Mouse (Mus musculus): ENCODE data around the gene Mapkbp1. TPM values are rescaled to one million over a fixed set of nuclear protein-coding genes. Genes with fewer than 3 reads are reported as not detected.

Gene Mapkbp1
- polyA plus RNA-seq, 1 experiment: 6.4 TPM

GRCm38 (mm10) chr2:120069466-120069990, 97.0 kb downstream of the Mapkbp1 start:
- no peak overlapping the region for H3K4me3 ChIP-seq
- H3K36me3 ChIP-seq (ENCODE audit: control insufficient read depth, insufficient read depth): no peaks in the 10 kb centered on the region
- H3K79me2 ChIP-seq (ENCODE audit: control insufficient read depth, insufficient read depth): no peaks in the 10 kb centered on the region
- no peak for TF ChIP-seq POLR2AphosphoS2 (IDR thresholded peaks at IDR 0.05; ENCODE audit: insufficient read length, low read depth)
- TF ChIP-seq E2F4 (IDR thresholded peaks at IDR 0.05; ENCODE audit: insufficient read depth): no peak
- TF ChIP-seq TCF3 (IDR thresholded peaks at IDR 0.05; ENCODE audit: insufficient read length, low read depth): peak; percentile 21
- TF ChIP-seq MYOD1 (IDR thresholded peaks at IDR 0.05; ENCODE audit: control insufficient read depth in 1 of 3, insufficient read length in 2 of 3, low read depth in 2 of 3): peak in 2 of 3 experiments; percentile 79 to 95
- TF ChIP-seq MYOG (IDR thresholded peaks at IDR 0.05; ENCODE audit: control insufficient read depth in 1 of 3, insufficient read depth in 1 of 3, insufficient read length in 2 of 3, low read depth in 2 of 3): peak in 2 of 3 experiments; percentile 36 to 81
- peak; percentile 81 for TF ChIP-seq TCF12 (IDR thresholded peaks at IDR 0.05; ENCODE audit: insufficient read depth, poor library complexity, severe bottlenecking)
- peaks cover 7% of the 10 kb centered on the region for H3K27me3 ChIP-seq (ENCODE audit: control insufficient read depth, insufficient read depth, insufficient read length)
- no peak overlapping the region for H3K4me2 ChIP-seq (ENCODE audit: low read depth)
- H3ac ChIP-seq (ENCODE audit: control insufficient read depth, insufficient read length): no peak overlapping the region

GRCm38 (mm10) chr2:120074096-120074495, 101.6 kb downstream of the Mapkbp1 start:
- H3K4me3 ChIP-seq: no peak overlapping the region
- H3K4me2 ChIP-seq (ENCODE audit: low read depth): no peak overlapping the region
- H3K79me2 ChIP-seq (ENCODE audit: control insufficient read depth, insufficient read depth): no peaks in the 10 kb centered on the region
- H3K36me3 ChIP-seq (ENCODE audit: control insufficient read depth, insufficient read depth): no peaks in the 10 kb centered on the region
- no peak overlapping the region for H3ac ChIP-seq (ENCODE audit: control insufficient read depth, insufficient read length)
- peaks cover 25% of the 10 kb centered on the region for H3K27me3 ChIP-seq (ENCODE audit: control insufficient read depth, insufficient read depth, insufficient read length)
- TF ChIP-seq MYOD1 (IDR thresholded peaks at IDR 0.05; ENCODE audit: control insufficient read depth in 1 of 3, insufficient read length in 2 of 3, low read depth in 2 of 3): no peak
- TF ChIP-seq USF1 (IDR thresholded peaks at IDR 0.05; ENCODE audit: low read depth): no peak
- TF ChIP-seq REST (IDR thresholded peaks at IDR 0.05; ENCODE audit: insufficient read depth, insufficient read length): no peak
- TF ChIP-seq MYOG (IDR thresholded peaks at IDR 0.05; ENCODE audit: control insufficient read depth in 1 of 3, insufficient read depth in 1 of 3, insufficient read length in 2 of 3, low read depth in 2 of 3): no peak
- TF ChIP-seq E2F4 (IDR thresholded peaks at IDR 0.05; ENCODE audit: insufficient read depth): no peak
- no peak for TF ChIP-seq TCF12 (IDR thresholded peaks at IDR 0.05; ENCODE audit: insufficient read depth, poor library complexity, severe bottlenecking)
- no peak for TF ChIP-seq TCF3 (IDR thresholded peaks at IDR 0.05; ENCODE audit: insufficient read length, low read depth)
- no peak for TF ChIP-seq POLR2AphosphoS2 (IDR thresholded peaks at IDR 0.05; ENCODE audit: insufficient read length, low read depth)
- TF ChIP-seq MAX (IDR thresholded peaks at IDR 0.05; ENCODE audit: low read depth): no peak

GRCm38 (mm10) chr2:120076076-120076705, 103.7 kb downstream of the Mapkbp1 start:
- Histone ChIP-seq H3K36me3 (ENCODE audit: control insufficient read depth, insufficient read depth) (no peaks in the 10 kb centered on the region), H3K4me3 (no peak overlapping the region), H3K79me2 (ENCODE audit: control insufficient read depth, insufficient read depth) (no peaks in the 10 kb centered on the region), H3K27me3 (ENCODE audit: control insufficient read depth, insufficient read depth, insufficient read length) (peaks cover 25% of the 10 kb centered on the region), H3ac (ENCODE audit: control insufficient read depth, insufficient read length) (no peak overlapping the region), H3K4me2 (ENCODE audit: low read depth) (no peak overlapping the region)
- TF ChIP-seq TCF3 (IDR thresholded peaks at IDR 0.05; ENCODE audit: insufficient read length, low read depth) (no peak), CEBPB (IDR thresholded peaks at IDR 0.05; ENCODE audit: insufficient read depth, poor library complexity, severe bottlenecking) (no peak), POLR2A (IDR thresholded peaks at IDR 0.05; ENCODE audit: insufficient read length, low read depth) (no peak), MYOG (IDR thresholded peaks at IDR 0.05; ENCODE audit: control insufficient read depth in 1 of 3, insufficient read depth in 1 of 3, insufficient read length in 2 of 3, low read depth in 2 of 3) (no peak), MAX (IDR thresholded peaks at IDR 0.05; ENCODE audit: low read depth) (no peak)

Other genes with a start within 250 kb of the Mapkbp1 start
- 0.14 TPM for gene Itpka, start 230.4 kb upstream of the Mapkbp1 start, polyA plus RNA-seq (2012; fragmentation: generic; extraction: Trizol)
- gene Ltk, start 212.3 kb upstream of the Mapkbp1 start, polyA plus RNA-seq (2012; fragmentation: generic; extraction: Trizol): not detected
- 13.7 TPM for gene Rpap1, start 185.2 kb upstream of the Mapkbp1 start, polyA plus RNA-seq (2012; fragmentation: generic; extraction: Trizol)
- gene Tyro3, start 175.0 kb upstream of the Mapkbp1 start, polyA plus RNA-seq (2012; fragmentation: generic; extraction: Trizol): 6.0 TPM
- gene Mga, start 75.5 kb upstream of the Mapkbp1 start, polyA plus RNA-seq (2012; fragmentation: generic; extraction: Trizol): 3.4 TPM
- gene Jmjd7, start 54.8 kb downstream of the Mapkbp1 start, polyA plus RNA-seq (2012; fragmentation: generic; extraction: Trizol): 10.7 TPM
- 1.1 TPM for gene Gm28042, start 54.8 kb downstream of the Mapkbp1 start, polyA plus RNA-seq (2012; fragmentation: generic; extraction: Trizol)
- gene Pla2g4b, start 60.7 kb downstream of the Mapkbp1 start, polyA plus RNA-seq (2012; fragmentation: generic; extraction: Trizol): 0.58 TPM
- 101 TPM for gene Ehd4, start 181.9 kb downstream of the Mapkbp1 start, polyA plus RNA-seq (2012; fragmentation: generic; extraction: Trizol)